In genomic region chr6:47974599-47974998, GRCm38 (mm10) we compare ENCODE assay signal across 14 mouse cellular contexts. TPM values are rescaled to one million over a fixed set of nuclear protein-coding genes. Genes with fewer than 3 reads are reported as not detected.
DNase-seq lines count a peak whose midpoint lies in the region; ATAC-seq and TF ChIP-seq lines count a peak whose summit lies in the region.
"Had no signal": no experiment of that assay in that cellular context is flagged by ENCODE, and none has a peak within 500 bp of the region (broad histone marks: within the 10 kb centered on the region; RNA-seq: fewer than 3 reads in every experiment).

No protein-coding gene starts in this region.

- H3K36me3 ChIP-seq in E14TG2a.4 (ENCODE audit: insufficient read depth, low read length), result no peaks in the 10 kb centered on the region
- no peaks in the 10 kb centered on the region for H3K36me3 ChIP-seq in heart, embryonic 10.5 days
- H3K36me3 ChIP-seq: embryonic facial prominence, embryonic 13.5 days; forebrain, embryonic 12.5 days had no signal

- H3K27me3 ChIP-seq in E14TG2a.4 (ENCODE audit: insufficient read depth, low read length), result peaks cover 18% of the 10 kb centered on the region; the same call in 1 of the 2 replicates
- peaks cover 46% of the 10 kb centered on the region for H3K27me3 ChIP-seq in heart, embryonic 10.5 days (ENCODE audit: insufficient read depth, poor library complexity, severe bottlenecking)
- H3K27me3 ChIP-seq: embryonic facial prominence, embryonic 13.5 days; forebrain, embryonic 12.5 days had no signal

- peak; percentile 46 for TF ChIP-seq CTCF in layer of hippocampus, adult 2 months (conservative IDR thresholded peaks at IDR 0.05)
- peak; percentile 48 for TF ChIP-seq CTCF in E14TG2a.4 (conservative IDR thresholded peaks at IDR 0.05; ENCODE audit: low read length)

- no peak overlapping the region for H3K27ac ChIP-seq in layer of hippocampus, adult 2 months
- no peak overlapping the region for H3K27ac ChIP-seq in heart, embryonic 10.5 days
- H3K27ac ChIP-seq: embryonic facial prominence, embryonic 13.5 days; forebrain, embryonic 12.5 days had no signal

- peak; percentile 52 for ATAC-seq in megakaryocyte, adult 5-6 weeks (ENCODE audit: poor library complexity, severe bottlenecking)
- ATAC-seq: intestine, embryonic 16.5 days had no signal

- 80% methylated on average over 1 of the region's 1 CpGs for WGBS in heart, embryonic 10.5 days

- H3K9me3 ChIP-seq in E14TG2a.4 (ENCODE audit: low read length), result no peaks in the 10 kb centered on the region
- H3K9me3 ChIP-seq in heart, embryonic 10.5 days, result no peaks in the 10 kb centered on the region
- H3K9me3 ChIP-seq: embryonic facial prominence, embryonic 13.5 days; forebrain, embryonic 12.5 days had no signal

- H3K4me3 ChIP-seq in layer of hippocampus, adult 2 months, result no peak overlapping the region
- H3K4me3 ChIP-seq in E14TG2a.4 (replicated peaks; ENCODE audit: low read length), result no peak overlapping the region
- no peak overlapping the region for H3K4me3 ChIP-seq in heart, embryonic 10.5 days
- H3K4me3 ChIP-seq: embryonic facial prominence, embryonic 13.5 days; forebrain, embryonic 12.5 days had no signal

- peaks cover 13% of the 10 kb centered on the region; the same call in 1 of the 2 replicates for H3K4me1 ChIP-seq in E14TG2a.4 (replicated peaks; ENCODE audit: low read depth, low read length)
- H3K4me1 ChIP-seq in heart, embryonic 10.5 days, result no peaks in the 10 kb centered on the region
- H3K4me1 ChIP-seq: embryonic facial prominence, embryonic 13.5 days; forebrain, embryonic 12.5 days had no signal

- DNase-seq in layer of hippocampus, adult 2 months (ENCODE audit: low spot score in 2 of 2), result no peak
- DNase-seq in layer of hippocampus, postnatal 10 days (ENCODE audit: low spot score in 2 of 2), result no peak
- DNase-seq in 416B (ENCODE audit: low read depth), result peak; percentile 51
- DNase-seq in neural tube, embryonic 10.5 days (ENCODE audit: extremely low spot score, low spot score), result no peak
- DNase-seq in heart, adult 11 months, result no peak
- no peak for DNase-seq in heart, embryonic 10.5 days (ENCODE audit: low spot score)
- DNase-seq: adrenal gland, adult 2 months; gastrocnemius, postnatal 14 days; liver had no signal

RNA-seq across cellular contexts. Expression of gene Zfp956, which starts 21.4 kb away (rescaled TPM):
- total RNA-seq in layer of hippocampus, adult 2 months (2021), result 10 to 100 TPM; 25.1 to 26.2 TPM
- 10 to 100 TPM; 21.9 to 25.0 TPM for total RNA-seq in layer of hippocampus, postnatal 10 days (2021)
- total RNA-seq in megakaryocyte, adult 5-6 weeks (2015), result 0.69 and 0.80 TPM in 2 replicates
- 2.5 and 2.9 TPM in 2 replicates for total RNA-seq in megakaryocyte, adult 5-6 weeks (2017)
- 3.7 and 4.9 TPM in 2 replicates for polyA plus RNA-seq in heart, embryonic 10.5 days (2016; fragmentation: Nextera tagmentation; extraction: Ambion mirVana)

RNA-seq across cellular contexts. Expression of gene Zfp212, which starts 54.3 kb away (rescaled TPM):
- total RNA-seq in layer of hippocampus, adult 2 months (2021), result 10 to 100 TPM; 20.6 to 22.0 TPM
- 10 to 100 TPM; 16.9 to 17.2 TPM for total RNA-seq in layer of hippocampus, postnatal 10 days (2021)
- 7.1 and 8.8 TPM in 2 replicates for total RNA-seq in megakaryocyte, adult 5-6 weeks (2015)
- 7.2 and 9.1 TPM in 2 replicates for total RNA-seq in megakaryocyte, adult 5-6 weeks (2017)
- polyA plus RNA-seq in heart, embryonic 10.5 days (2016; fragmentation: Nextera tagmentation; extraction: Ambion mirVana), result 9.4 and 11.8 TPM in 2 replicates

Comparison
In these comparisons a context has a peak if more than half of its experiments do, and no peak if none do; other contexts are left out.
1. RNA of gene Zfp956, which starts 21.4 kb away (total RNA-seq): 25.1 to 26.2 TPM in layer of hippocampus, adult 2 months and 21.9 to 25.0 TPM in layer of hippocampus, postnatal 10 days; 0.69 to 2.9 TPM in megakaryocyte, adult 5-6 weeks; every median in the first group is over 4 times any median in the second.